Mouse (Mus musculus) testis, adult 2 months (tissue): ENCODE results near the gene Gm14226.

Experiments used
- CTCF ChIP-seq: fragments of 200-500 bp; IDR thresholded peaks from 2 replicates; pipeline ENCODE4 v1.5.1; 2012; ENCODE audit warnings: low read depth, mild to moderate bottlenecking, inconsistent platforms, low read length, moderate library complexity; ENCODE audit not compliant: control insufficient read depth, insufficient read depth, insufficient replicate concordance
- POLR2A ChIP-seq: fragments of 200-500 bp; IDR thresholded peaks from 2 replicates; pipeline ENCODE4 v1.6.1; 2012; ENCODE audit warnings: low read depth, mild to moderate bottlenecking, inconsistent platforms, low read length, moderate library complexity; ENCODE audit not compliant: control insufficient read depth

DNA sequence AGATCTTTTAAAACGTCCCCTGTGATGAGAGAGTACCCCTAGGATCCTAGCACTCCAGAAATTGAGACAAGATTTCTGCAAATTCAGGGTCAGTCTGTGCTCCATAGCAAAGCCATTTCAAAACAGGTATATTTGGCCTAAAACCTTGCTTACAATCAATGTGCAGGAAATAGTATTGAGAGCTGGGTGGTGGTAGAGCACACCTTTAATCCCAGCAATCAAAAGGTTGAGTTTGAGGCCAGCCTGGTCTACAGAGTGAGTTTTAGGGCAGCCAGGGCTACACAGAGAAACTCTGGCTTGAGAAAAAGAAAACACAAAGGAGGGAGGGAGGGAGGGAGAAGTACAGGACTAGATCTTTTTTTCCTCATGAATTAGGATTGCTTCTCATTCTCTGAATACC lies 39.3 kb downstream of the Gm14226 start:
- TF ChIP-seq POLR2A, result no peak
- TF ChIP-seq CTCF, result no peak
